Mouse (Mus musculus): Measurements from ENCODE around the gene Rwdd2a.
A peak's percentile ranks its signal among the peaks of the same experiment; 100 is the strongest.

DNA sequence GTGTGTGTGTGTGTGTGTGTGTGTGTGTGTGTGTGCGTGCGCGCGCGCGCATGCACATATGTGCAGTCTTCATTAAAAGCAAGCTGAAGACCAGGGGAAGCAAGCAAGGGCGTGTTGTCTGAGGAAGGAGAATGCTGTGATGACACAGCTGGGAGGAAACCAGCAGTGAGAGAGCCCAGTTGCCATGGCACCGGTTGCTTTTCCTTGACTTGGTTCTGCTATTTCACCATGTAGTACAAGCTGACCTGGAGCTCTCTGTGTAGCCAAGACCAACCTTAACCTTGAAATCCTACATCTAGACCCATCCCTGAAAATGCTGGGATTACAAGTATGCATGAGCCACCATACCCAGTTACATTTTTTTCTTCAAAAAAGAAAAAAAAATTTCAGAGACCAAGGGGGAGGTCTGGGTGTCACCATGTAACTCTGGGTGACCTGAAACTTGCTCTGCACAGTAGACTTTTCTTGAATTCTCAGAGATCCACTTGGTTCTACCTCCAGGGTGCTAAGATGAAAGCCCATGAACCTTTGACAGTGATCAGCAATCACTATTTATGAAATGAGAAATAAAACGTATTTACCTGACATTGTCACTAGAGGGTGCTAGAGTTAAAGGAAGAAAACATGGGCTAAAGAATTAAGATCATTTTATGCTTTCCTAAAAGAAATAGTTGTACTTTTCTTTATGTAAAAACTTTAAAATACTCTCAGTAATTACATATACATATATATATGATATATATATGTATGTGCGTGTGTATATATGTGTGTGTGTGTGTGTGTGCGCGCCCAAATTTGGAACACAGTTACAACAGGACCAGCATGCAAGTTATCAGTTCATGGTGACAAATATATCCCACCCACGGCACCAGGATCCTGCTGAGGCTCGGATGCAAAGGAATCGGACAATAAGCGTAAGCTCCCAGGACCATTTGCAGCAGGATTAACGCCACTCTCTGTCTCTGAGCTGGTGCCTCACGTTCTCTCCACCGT is 21.2 kb downstream of the Rwdd2a start:
- peak in 2 of 3 experiments; percentile 30 to 64; a peak in 3 of 6 replicates for TF ChIP-seq CTCF (IDR thresholded peaks at IDR 0.05 in 2 of 3, conservative IDR thresholded peaks at IDR 0.05 in 1 of 3; ENCODE audit: control insufficient read depth in 1 of 3, insufficient read depth in 1 of 3, low read depth in 2 of 3, low read length in 3 of 3, poor library complexity in 1 of 3, severe bottlenecking in 1 of 3)
- peak; percentile 59 for TF ChIP-seq SMC3 (IDR thresholded peaks at IDR 0.05; ENCODE audit: low read depth, low read length)
- TF ChIP-seq TBP (IDR thresholded peaks at IDR 0.05; ENCODE audit: low read depth, low read length): no peak
- TF ChIP-seq GABPA (IDR thresholded peaks at IDR 0.05; ENCODE audit: low read depth, low read length): no peak
- TF ChIP-seq TCF12 (IDR thresholded peaks at IDR 0.05; ENCODE audit: low read depth, low read length): no peak
- TF ChIP-seq POLR2A (IDR thresholded peaks at IDR 0.05; ENCODE audit: control insufficient read depth in 1 of 2, insufficient read depth in 1 of 2, low read depth in 1 of 2, low read length in 2 of 2, poor library complexity in 1 of 2): no peak
- TF ChIP-seq GATA1 (IDR thresholded peaks at IDR 0.05; ENCODE audit: low read depth, low read length): no peak
- no peak for TF ChIP-seq BHLHE40 (IDR thresholded peaks at IDR 0.05; ENCODE audit: borderline replicate concordance, low read depth, low read length)
- no peak for TF ChIP-seq EP300 (IDR thresholded peaks at IDR 0.05; ENCODE audit: low read depth in 1 of 2, low read length in 2 of 2)
- no peak for TF ChIP-seq MYC (IDR thresholded peaks at IDR 0.05; ENCODE audit: low read depth, low read length)
- no peak for TF ChIP-seq MXI1 (IDR thresholded peaks at IDR 0.05; ENCODE audit: low read depth, low read length)
